Mouse (Mus musculus): ENCODE measurements around the gene Prss41. TPM values are rescaled to one million over a fixed set of nuclear protein-coding genes. Genes with fewer than 3 reads are reported as not detected.

Gene Prss41
- polyA plus RNA-seq, 1 experiment: 0.05 TPM

GRCm38 (mm10) chr17:23806867-23807266 lies 37.1 kb downstream of the Prss41 start:
- TF ChIP-seq POLR2A (IDR thresholded peaks at IDR 0.05; ENCODE audit: insufficient read length, low read depth) (peak; percentile 8), TCF3 (IDR thresholded peaks at IDR 0.05; ENCODE audit: insufficient read length, low read depth) (no peak)
- Histone ChIP-seq H3K4me3 (no peak overlapping the region), H3K36me3 (ENCODE audit: control insufficient read depth, insufficient read depth) (peaks cover 43% of the 10 kb centered on the region), H3K4me2 (ENCODE audit: low read depth) (no peak overlapping the region), H3K27me3 (ENCODE audit: control insufficient read depth, insufficient read depth, insufficient read length) (no peaks in the 10 kb centered on the region), H3K79me2 (ENCODE audit: control insufficient read depth, insufficient read depth) (peaks cover 74% of the 10 kb centered on the region), H3ac (ENCODE audit: control insufficient read depth, insufficient read length) (no peak overlapping the region)

- TF ChIP-seq MYOG (IDR thresholded peaks at IDR 0.05; ENCODE audit: control insufficient read depth in 1 of 3, insufficient read depth in 1 of 3, insufficient read length in 2 of 3, low read depth in 2 of 3): no peak
Measured at GRCm38 (mm10) chr17:23804426-23805085, 39.4 kb downstream of the Prss41 start.

GRCm38 (mm10) chr17:23803366-23804041 lies 40.5 kb downstream of the Prss41 start:
- H3K4me3 ChIP-seq: peak overlapping the region; percentile 98
- peak overlapping the region; percentile 88 for H3ac ChIP-seq (ENCODE audit: control insufficient read depth, insufficient read length)
- TF ChIP-seq TCF3 (IDR thresholded peaks at IDR 0.05; ENCODE audit: insufficient read length, low read depth) (no peak), POLR2AphosphoS2 (IDR thresholded peaks at IDR 0.05; ENCODE audit: insufficient read length, low read depth) (peak; percentile 7)
- peak overlapping the region; percentile 99 for H3K4me2 ChIP-seq (ENCODE audit: low read depth)
- H3K79me2 ChIP-seq (ENCODE audit: control insufficient read depth, insufficient read depth): peaks cover 52% of the 10 kb centered on the region
- H3K36me3 ChIP-seq (ENCODE audit: control insufficient read depth, insufficient read depth): peaks cover 10% of the 10 kb centered on the region
- no peaks in the 10 kb centered on the region for H3K27me3 ChIP-seq (ENCODE audit: control insufficient read depth, insufficient read depth, insufficient read length)

More at GRCm38 (mm10) chr17:23804426-23805085, 39.4 kb downstream of the Prss41 start:
- H3K79me2 ChIP-seq (ENCODE audit: control insufficient read depth, insufficient read depth): peaks cover 63% of the 10 kb centered on the region
- H3K36me3 ChIP-seq (ENCODE audit: control insufficient read depth, insufficient read depth): peaks cover 20% of the 10 kb centered on the region
- peak overlapping the region; percentile 99 for H3K4me2 ChIP-seq (ENCODE audit: low read depth)
- peak overlapping the region; percentile 88 for H3ac ChIP-seq (ENCODE audit: control insufficient read depth, insufficient read length)
- peak overlapping the region; percentile 98 for H3K4me3 ChIP-seq
- no peaks in the 10 kb centered on the region for H3K27me3 ChIP-seq (ENCODE audit: control insufficient read depth, insufficient read depth, insufficient read length)

GRCm38 (mm10) chr17:23802746-23803365 lies 41.1 kb downstream of the Prss41 start:
- Histone ChIP-seq H3K4me3 (peak overlapping the region; percentile 98), H3K79me2 (ENCODE audit: control insufficient read depth, insufficient read depth) (peaks cover 46% of the 10 kb centered on the region), H3ac (ENCODE audit: control insufficient read depth, insufficient read length) (peak overlapping the region; percentile 88), H3K4me2 (ENCODE audit: low read depth) (peak overlapping the region; percentile 87), H3K36me3 (ENCODE audit: control insufficient read depth, insufficient read depth) (peaks cover 3% of the 10 kb centered on the region), H3K27me3 (ENCODE audit: control insufficient read depth, insufficient read depth, insufficient read length) (no peaks in the 10 kb centered on the region)
- TF ChIP-seq POLR2AphosphoS2 (IDR thresholded peaks at IDR 0.05; ENCODE audit: insufficient read length, low read depth) (peak; percentile 81), MYOG (IDR thresholded peaks at IDR 0.05; ENCODE audit: control insufficient read depth in 1 of 3, insufficient read depth in 1 of 3, insufficient read length in 2 of 3, low read depth in 2 of 3) (no peak), TCF3 (IDR thresholded peaks at IDR 0.05; ENCODE audit: insufficient read length, low read depth) (no peak), CEBPB (IDR thresholded peaks at IDR 0.05; ENCODE audit: insufficient read depth, poor library complexity, severe bottlenecking) (no peak), MYOD1 (IDR thresholded peaks at IDR 0.05; ENCODE audit: control insufficient read depth in 1 of 3, insufficient read length in 2 of 3, low read depth in 2 of 3) (peak in 1 of 3 experiments; percentile 6), POLR2A (IDR thresholded peaks at IDR 0.05; ENCODE audit: insufficient read length, low read depth) (peak; percentile 88), SRF (IDR thresholded peaks at IDR 0.05; ENCODE audit: control insufficient read depth, insufficient read length, low read depth) (no peak), USF1 (IDR thresholded peaks at IDR 0.05; ENCODE audit: low read depth) (no peak), TCF12 (IDR thresholded peaks at IDR 0.05; ENCODE audit: insufficient read depth, poor library complexity, severe bottlenecking) (no peak), MAX (IDR thresholded peaks at IDR 0.05; ENCODE audit: low read depth) (no peak), E2F4 (IDR thresholded peaks at IDR 0.05; ENCODE audit: insufficient read depth) (no peak), REST (IDR thresholded peaks at IDR 0.05; ENCODE audit: insufficient read depth, insufficient read length) (peak; percentile 16)

- Histone ChIP-seq H3K27me3 (ENCODE audit: control insufficient read depth, insufficient read depth, insufficient read length) (no peaks in the 10 kb centered on the region), H3K4me2 (ENCODE audit: low read depth) (no peak overlapping the region), H3K79me2 (ENCODE audit: control insufficient read depth, insufficient read depth) (peaks cover 33% of the 10 kb centered on the region), H3ac (ENCODE audit: control insufficient read depth, insufficient read length) (no peak overlapping the region), H3K4me3 (peak overlapping the region; percentile 98), H3K36me3 (ENCODE audit: control insufficient read depth, insufficient read depth) (no peaks in the 10 kb centered on the region)
- TF ChIP-seq TCF12 (IDR thresholded peaks at IDR 0.05; ENCODE audit: insufficient read depth, poor library complexity, severe bottlenecking): no peak
- TF ChIP-seq SRF (IDR thresholded peaks at IDR 0.05; ENCODE audit: control insufficient read depth, insufficient read length, low read depth): no peak
- no peak for TF ChIP-seq USF1 (IDR thresholded peaks at IDR 0.05; ENCODE audit: low read depth)
- TF ChIP-seq MYOG (IDR thresholded peaks at IDR 0.05; ENCODE audit: control insufficient read depth in 1 of 3, insufficient read depth in 1 of 3, insufficient read length in 2 of 3, low read depth in 2 of 3): no peak
- TF ChIP-seq REST (IDR thresholded peaks at IDR 0.05; ENCODE audit: insufficient read depth, insufficient read length): no peak
- TF ChIP-seq MYOD1 (IDR thresholded peaks at IDR 0.05; ENCODE audit: control insufficient read depth in 1 of 3, insufficient read length in 2 of 3, low read depth in 2 of 3): no peak
- TF ChIP-seq POLR2AphosphoS2 (IDR thresholded peaks at IDR 0.05; ENCODE audit: insufficient read length, low read depth): no peak
- TF ChIP-seq CEBPB (IDR thresholded peaks at IDR 0.05; ENCODE audit: insufficient read depth, poor library complexity, severe bottlenecking): no peak
- no peak for TF ChIP-seq TCF3 (IDR thresholded peaks at IDR 0.05; ENCODE audit: insufficient read length, low read depth)
- TF ChIP-seq E2F4 (IDR thresholded peaks at IDR 0.05; ENCODE audit: insufficient read depth): no peak
- TF ChIP-seq MAX (IDR thresholded peaks at IDR 0.05; ENCODE audit: low read depth): no peak
- no peak for TF ChIP-seq POLR2A (IDR thresholded peaks at IDR 0.05; ENCODE audit: insufficient read length, low read depth)
Measured at GRCm38 (mm10) chr17:23801627-23802026, 42.3 kb downstream of the Prss41 start.

Data from myocyte (in vitro differentiated cells).